Mouse (Mus musculus): ENCODE measurements around the gene Ctnnbl1.

DNA sequence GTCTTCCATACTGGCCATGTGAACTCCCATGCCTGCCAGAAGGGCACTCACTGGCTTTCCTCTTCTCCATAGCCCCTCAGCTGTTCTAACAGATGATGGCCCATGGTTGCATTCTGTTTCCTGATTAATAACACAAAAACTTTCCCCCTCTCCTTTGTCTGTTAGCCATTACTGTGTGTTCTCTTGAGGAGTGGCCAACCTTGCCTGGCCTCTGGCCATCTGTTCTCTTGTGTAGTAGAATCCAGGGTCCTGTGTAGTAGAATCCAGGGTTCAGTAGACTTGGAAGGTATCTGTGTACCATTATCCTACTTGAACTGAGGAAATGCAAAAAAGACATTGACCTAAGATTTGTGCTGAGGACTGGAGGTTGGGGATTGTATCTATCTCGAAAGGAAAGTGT, 36.5 kb downstream of the Ctnnbl1 start:
- TF ChIP-seq CTCF (IDR thresholded peaks at IDR 0.05; ENCODE audit: control insufficient read depth, insufficient read depth, insufficient replicate concordance, low read depth, low read length) (no peak), POLR2A (IDR thresholded peaks at IDR 0.05; ENCODE audit: control insufficient read depth, low read depth, low read length) (no peak)
